Mouse (Mus musculus): Measurements from ENCODE around the gene Shisa7.
"Not testable (repeated sequence)": the region's sequence is repeated elsewhere in the genome, so short reads cannot be mapped to it uniquely, and the experiment has no call there.

Gene Shisa7

DNA sequence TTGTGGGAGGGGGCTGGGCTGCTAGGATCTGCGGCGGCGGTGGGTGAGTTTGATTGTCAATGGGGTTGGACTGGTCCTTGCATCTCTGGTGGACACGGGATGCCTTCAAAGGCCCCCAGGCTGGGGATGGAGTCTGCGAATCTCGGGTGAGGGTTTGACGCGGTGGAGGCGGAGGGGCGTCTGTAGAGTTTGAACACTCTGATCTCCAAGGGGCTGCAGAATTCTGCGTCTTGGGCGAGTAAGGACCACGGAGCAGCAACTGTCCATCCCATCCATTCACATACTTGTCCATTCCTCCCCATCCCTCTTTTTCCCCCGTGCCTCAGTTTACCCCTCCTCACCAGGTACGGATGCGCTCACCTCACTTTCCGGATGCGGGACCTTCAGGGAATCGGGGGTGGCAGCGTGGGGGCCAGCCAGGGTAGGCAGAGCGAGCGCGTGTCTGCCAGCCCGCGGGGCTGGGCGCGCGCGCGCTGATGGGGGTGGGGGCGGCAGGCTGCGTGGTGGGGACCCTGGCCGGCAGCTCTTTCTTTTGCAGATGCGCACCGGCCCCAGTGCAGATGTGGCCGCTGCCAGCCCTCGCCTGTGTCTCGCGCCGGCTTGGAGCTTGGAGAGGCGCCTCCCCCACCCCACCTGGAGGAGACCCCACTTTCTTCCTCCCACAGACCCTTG, at the start of gene Shisa7:
Gene Shisa7 (minus strand): TSS at position 452 of the 672 bp plus-strand sequence.
- peak; percentile 56 for DNase-seq

DNA sequence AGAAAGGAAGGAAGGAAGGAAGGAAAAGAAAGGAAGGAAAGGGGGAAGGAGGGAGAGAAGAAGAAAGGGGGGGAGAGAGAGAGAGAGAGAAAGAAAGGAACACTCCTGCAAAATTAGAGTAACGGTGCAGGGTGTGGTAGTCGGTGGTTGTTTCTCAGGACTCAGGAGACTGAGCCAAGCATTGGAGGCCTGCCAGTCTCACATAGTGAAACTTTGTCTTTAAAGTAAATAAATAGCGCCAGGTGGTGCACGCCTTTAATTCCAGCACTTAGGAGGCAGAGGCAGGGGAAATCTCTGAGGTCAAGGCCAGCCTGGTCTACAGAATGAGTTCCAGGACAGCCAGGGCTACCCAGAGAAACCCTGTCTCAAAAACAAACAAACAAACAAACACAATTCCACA, 42.2 kb upstream of the Shisa7 start:
- no peak for DNase-seq

DNA sequence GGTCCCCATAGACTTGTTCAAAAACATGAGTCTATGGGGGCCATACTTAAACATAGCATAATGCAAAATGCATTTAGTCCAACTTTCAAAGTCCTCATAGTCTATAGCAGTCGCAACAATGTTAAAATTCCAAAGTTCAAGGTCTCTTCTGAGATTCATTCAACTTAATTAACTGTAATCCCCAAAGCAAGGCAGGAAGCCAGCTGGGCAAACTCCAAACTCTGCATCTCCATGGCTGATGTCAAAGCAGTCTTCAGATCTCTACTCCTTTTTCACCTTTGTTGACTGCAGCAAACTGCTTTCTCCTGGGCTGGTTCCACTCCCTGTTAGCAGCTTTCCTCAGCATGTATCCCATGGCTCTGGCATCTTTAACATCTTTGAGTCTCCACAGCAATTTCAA, 34.5 kb upstream of the Shisa7 start:
- DNase-seq = not testable (repeated sequence)

DNA sequence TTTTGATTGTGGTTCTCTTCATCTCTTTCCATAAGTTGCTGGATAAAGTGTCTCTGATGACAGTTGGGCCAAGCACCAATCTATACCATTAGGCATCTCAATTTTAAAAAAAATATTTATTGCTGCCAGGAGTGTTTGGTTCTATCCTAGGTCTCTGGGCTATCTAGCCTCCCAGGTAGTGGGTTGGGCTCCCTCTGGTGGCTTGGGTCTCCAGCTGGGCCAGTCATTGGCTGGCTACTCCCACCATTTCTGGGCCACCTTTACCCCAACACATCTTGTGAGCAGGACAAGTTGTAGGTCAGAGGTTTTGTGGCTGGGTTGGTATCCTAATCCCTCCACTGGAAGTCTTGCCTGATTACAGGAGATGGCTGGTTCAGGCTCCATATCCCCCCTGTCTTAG, 33.7 kb upstream of the Shisa7 start:
- DNase-seq = no peak

DNA sequence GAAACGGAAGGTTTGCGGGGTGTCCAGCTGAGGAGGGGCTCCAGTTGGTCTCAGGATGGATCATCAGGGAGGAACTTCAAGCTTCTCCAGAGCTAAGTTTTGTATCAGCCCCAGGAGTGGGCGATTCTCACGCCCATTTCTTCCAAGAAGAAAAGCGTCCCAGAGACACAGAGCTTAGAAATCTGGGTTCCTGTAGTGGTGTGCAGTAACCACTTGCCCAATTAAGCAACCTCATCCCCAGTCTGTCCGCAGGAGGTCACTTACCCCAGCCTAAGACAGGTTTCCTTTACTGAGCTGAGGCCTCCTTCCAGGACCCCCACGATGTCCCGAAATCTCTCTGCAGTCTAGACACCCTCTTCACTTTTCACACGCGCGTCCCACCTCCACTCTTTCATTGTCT, 32.7 kb upstream of the Shisa7 start:
- DNase-seq = no peak

DNA sequence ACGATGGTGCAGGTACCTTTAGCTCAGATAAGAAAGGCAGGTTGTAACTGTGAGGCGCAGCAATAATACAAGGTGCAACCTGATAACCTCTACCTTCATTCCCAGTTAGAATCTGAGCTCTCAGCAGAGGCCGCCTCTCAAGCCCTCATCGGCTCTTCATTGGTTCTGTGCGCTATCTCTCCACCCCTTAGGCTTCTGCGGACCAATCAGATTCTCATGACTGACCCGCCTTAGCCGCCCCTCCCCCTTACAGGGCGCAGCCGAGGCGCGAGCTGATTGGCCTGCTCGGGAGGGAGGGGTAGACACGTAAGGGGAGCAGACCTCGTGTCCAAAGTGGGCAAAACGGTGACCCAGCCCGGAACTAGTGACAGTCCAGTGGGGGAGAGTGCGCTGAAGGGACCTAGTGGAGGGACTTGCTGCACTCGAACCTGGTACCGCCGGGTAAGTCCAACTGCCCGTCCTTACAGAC, 32.3 kb upstream of the Shisa7 start, which contains the start of gene Isoc2a:
Gene Isoc2a (plus strand): TSS at position 401 of the 469 bp plus-strand sequence.
- peak; percentile 78 for DNase-seq

DNA sequence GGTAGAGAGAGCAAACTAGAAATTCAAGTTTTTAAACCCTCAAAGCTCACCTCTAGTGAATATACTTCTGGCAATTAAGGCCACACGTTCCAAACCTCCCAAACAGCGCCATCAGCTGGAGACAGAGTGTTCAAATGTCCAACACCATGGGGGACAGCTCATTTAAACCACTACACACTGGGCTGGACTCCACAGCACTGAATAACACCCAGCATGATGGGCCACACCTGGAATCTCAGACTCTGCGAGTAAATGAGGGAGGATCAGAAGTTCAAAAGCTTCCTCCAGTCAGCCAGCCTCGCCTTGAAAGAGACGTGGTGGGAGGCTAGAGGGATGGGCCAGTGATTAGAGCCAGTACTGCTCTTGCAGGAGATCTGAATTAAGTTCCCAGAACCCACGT, 25.6 kb upstream of the Shisa7 start, which contains the start of gene Isoc2b:
Gene Isoc2b (minus strand): TSS at position 126 of the 400 bp plus-strand sequence.
- no peak for DNase-seq

DNA sequence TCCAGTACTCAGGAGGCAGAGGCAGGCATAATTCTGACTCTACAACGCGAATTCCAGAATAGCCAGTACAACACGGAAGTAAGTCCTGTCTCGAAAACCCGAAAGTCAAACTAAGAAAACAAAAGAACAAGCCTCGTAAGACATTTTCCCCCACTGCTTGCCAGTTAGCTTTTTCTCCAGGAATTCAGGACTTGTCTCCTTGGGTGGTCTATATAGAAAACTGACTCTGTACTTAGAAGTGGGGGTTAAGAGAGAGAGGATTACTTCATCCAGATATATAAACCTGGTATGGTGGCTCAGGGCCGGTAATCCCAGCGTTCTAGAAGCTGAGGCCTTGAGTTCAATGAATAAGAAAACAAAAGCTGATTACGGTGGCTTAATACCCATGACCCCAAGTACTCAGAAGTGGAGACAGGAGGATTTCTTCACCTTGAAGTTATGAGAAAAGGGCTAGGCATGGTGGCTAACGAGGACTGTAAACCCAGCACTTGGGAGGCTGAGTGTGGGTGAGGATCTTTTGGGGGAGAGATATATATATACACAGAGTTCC, 22.2 kb upstream of the Shisa7 start:
- DNase-seq = no peak

DNA sequence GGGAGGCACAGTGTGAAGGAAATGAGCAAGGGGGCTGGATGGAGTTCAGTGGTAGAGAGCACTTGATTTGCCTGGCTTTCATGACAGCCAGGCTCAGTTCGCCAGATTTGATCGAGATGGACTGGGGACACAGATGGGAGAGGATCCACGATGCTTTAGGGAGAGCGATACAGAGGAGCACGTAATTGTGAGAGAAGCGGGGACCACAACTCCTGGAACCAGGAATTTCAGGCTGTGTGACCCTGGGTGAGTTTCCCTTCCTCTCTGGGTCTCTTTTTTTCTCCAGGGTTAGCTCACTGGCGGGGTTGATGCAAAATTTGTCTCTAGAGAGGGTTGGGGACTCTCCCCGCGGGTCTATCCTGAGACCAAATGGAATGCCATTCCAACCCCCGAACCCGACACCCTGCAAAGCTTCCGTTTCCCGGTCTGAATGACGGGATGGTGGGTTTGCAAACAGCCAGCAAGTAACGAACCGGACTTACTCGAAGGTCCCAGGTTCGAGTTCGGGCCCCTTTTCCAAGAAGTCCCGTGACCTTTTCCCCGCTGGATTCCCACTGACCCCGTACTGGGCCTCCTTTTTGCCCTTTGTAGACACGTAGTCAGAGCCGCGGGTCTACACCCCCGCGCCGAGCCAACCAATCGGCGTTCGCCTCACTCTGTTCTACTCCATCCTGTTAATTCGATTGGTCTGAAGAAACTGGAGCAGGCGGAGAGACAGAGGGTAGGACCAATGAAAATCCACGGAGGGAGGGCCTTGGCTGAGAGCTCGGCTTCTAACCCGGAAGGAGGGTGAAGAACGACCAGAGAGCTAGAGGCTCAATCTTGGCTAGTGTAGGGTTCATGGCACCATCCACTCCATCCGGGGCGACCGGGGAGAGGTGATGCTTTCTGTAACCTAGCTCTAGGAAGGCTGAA, 21.3 kb upstream of the Shisa7 start:
- DNase-seq = peak; percentile 91

DNA sequence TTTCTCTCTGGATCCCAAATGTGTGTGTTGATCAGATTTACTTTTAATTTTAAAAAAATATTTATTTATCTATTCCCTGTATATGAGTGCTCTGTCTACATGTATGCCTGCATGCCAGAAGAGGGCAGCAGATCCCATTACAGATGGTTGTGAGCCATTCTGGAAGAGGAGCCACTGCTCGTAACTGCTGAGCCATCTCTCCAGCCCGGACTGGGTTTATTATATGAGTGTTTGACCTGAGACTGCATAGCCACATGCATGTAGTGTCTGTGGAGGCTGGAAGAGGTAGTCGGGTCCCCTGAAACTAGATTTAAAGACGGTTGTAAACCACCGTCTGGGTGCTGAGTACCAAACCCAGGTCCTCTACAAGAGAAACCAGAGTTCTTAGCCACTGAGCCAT, 20.6 kb upstream of the Shisa7 start:
- no peak for DNase-seq

DNA sequence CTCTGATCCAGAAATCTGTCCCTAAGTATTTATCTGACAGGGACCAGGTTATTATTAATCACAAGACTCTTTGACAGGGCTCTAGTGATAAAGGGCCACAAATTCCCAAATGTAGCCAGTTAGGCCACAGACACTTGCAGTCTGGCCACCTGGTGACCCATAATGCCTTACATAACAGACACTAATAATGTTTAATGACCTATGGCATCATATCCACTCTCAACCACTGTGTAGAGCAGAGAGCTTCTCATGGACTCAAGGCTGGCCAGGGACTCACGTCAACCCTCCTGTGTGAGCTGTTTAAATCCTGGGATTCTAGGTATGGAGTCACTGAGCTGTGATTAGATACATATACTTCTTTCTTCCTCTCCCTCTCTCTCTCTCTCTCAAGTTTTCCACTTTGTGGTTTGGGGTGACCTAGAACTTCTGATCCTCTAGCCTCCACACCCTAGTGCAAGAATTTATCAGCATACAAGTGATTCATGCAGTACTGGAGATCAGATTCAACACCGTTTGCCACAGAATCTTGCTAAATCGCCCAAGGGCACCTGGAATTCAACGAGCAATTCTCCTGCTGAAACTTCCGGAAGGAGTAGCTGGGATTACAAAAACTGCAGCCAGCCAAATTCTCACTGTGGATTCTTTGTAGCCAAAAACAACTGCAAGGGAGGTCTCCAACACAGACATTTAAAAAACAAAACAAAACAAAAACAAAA, 19.8 kb upstream of the Shisa7 start:
- DNase-seq = no peak

DNA sequence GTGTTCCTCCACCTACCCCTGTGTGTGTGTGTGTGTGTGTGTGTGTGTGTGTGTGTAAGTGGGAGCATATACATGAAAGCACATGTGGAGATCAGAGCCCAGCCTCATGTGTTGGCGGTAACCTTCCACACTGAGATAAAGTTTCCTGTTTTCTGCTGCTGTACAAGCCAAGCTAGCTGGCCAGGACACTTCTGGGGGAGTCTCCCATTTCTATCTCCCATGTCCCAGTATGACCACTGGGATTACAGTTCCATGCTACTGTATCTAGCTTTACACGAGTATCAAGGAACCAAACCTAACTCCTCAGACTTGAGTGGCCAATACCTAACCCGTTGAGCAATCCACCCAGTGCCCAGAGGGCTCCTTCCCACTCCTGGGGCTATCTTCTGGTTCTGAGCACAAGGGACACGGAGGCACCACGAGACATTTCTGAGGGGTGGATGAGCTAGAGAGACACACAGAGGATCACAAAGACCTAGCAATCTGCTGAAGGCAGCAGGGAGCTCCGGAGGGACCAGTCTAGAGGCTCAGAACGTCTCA, 19.1 kb upstream of the Shisa7 start:
- DNase-seq = no peak

DNA sequence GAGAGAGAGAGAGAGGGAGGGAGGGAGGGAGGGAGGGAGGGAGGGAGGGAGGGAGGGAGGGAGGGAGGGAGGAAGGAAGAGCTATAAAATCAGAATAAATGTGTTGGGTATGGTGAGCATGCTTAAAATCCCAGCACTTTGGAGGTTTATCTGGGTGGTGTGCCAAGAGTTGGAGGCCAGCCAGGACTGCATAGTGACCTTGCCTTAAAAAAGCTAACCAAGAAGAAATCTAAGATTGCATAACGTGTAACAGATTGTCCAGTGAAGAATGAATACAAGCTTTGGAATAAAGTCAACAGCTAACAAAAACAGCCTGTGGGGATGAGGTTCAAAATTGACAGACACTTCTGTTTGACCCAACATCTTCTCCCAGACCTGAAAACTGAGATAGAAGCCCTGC, 18.5 kb upstream of the Shisa7 start:
- DNase-seq = peak; percentile 36

DNA sequence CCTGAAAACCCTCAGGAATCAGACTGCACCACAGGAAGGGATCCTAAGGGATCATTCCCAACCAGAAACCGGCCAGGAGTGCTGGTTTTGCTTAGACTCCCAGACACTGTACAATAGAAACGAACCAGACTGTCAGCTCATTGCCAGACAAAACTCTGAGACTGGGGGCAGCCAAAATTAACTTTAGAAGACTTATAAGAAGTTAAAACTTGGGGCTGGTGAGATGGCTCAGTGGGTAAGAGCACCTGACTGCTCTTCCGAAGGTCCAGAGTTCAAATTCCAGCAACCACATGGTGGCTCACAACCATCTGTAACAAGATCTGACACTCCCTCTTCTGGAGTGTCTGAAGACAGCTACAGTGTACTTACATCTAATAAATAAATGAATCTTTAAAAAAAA, 16.4 kb upstream of the Shisa7 start:
- not testable (repeated sequence) for DNase-seq

DNA sequence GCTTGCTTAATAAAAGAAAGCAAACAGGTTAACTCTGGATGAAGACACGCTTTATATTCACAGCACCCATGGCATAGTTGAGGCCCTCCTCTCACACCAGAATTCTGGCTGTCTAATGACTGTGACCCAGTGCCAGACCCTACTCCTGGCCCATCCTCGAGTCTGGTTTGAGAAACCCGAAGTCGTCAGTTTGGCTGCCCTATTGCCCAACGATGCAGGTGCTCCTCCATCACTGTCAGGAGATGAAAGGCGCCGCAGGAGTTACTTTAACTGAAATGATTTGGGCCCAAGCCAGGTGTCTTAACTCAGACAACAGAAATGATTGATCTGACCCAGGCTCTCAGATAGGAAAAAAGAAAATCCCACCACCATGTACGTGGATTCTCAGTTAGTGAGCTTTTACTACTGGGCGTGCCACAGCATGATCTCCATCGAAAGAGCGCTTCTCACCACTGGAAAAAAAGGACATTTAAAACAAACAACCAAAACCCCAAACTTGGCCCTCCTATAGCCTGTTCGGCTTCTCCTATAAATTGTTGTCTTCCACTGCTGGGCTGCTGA, 15.0 kb upstream of the Shisa7 start:
- no peak for DNase-seq

DNA sequence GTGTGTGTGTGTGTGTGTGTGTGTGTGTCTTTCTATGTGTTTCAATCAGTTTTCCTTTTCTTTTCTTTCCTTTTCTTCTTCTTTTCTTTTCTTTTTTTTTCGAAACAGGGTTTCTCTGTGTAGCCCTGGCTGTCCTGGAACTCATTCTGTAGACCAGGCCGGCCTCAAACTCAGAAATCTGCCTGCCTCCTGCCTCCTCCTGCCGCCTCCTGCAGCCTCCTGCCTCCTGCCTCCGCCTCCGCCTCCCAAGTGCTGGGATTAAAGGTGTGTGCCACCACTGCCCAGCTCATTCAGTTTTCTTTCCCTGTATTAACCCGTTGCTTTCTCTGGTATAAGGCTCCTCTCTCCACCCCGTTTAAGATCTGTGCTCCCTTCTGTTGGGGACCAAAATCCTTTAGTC, 12.8 kb upstream of the Shisa7 start:
- peak; percentile 40 for DNase-seq

DNA sequence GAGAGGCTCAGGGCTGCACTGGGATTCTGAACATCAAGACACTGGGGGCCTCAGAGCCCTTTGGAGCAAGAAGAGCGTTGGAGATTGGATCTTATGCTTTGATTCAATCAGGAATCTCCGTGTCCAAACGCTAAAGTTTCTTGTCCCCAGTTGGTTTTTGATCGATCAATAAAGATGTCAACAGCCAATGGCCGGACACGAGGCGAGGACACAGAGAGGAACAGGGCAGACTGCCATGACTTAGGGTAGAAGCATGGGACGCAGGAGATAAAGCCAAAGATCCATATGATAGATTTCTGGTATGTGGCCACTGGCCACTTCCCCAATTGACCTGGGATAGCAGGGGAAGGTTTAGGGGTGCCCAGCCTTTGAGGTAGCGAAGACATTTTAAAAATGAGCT, 12.0 kb upstream of the Shisa7 start:
- DNase-seq = no peak

DNA sequence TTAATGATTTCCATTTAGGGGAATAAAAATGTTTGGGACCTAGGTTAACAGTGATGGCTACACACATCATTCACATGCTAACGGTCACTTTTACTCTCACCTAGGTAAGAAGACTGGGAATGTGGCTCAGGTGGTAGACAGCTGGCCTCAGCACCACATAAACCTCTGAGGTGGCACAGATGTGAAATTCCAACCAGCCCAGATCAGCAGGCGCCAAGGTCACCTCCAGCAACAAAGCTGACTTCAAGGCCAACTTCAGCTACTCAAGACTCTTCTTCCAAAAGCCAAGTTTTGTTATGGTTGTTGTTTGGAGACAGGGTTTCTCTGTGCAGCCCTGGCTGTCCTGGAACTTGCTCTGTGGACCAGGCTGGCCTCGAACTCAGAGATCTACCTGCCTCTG, 9.1 kb upstream of the Shisa7 start:
- no peak for DNase-seq

DNA sequence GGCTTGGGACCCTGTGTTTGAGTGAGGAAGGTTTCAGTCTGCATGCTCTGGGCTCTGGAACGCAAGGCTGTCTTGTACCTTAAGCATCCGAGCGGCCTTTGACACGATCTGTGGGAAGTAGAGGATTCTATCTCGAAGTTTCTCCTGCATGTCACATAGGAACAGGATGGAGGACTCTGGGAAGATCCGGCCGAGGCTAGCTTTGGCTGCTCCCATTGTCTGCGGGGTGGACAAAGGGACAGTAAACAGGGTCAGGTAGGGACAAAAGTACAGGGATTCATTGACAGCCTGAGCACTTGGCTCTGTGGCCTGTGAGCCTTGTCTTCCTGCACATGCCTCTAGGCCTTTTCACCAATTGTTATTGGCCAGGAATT, 6.8 kb upstream of the Shisa7 start:
- no peak for DNase-seq

DNA sequence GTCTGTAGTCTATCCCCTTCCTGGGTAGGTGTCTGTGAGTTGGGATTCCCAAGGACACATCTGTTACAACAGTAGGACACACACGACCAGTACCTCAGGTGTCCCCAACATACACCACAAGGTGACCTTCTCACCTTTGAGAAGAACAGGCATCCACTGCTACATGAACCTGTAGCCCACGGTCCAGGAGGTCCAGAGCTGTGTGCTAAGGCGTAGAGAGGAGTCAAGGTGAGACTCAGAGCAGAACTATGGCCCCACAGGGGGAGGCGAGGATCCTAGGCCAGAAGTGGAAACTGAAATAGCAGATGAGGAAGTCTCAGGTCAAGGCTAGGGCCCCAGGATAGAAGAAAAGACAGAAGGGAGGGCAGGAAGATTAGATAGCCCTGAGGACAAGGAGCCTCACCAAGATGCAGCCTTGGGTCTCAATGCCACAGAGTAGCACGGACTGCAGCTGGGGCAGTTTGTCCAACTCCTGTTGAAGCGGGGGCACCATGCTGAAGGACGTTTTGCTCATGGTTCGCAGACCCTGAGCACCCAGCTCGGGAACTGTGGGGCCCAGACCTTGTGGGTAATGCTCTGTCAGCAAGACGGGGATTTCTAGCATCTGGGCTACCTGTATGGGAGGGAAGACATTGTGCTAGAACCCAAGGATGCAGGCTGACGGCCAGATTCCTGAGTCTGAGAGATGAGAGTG, 6.3 kb upstream of the Shisa7 start:
- DNase-seq = no peak

DNA sequence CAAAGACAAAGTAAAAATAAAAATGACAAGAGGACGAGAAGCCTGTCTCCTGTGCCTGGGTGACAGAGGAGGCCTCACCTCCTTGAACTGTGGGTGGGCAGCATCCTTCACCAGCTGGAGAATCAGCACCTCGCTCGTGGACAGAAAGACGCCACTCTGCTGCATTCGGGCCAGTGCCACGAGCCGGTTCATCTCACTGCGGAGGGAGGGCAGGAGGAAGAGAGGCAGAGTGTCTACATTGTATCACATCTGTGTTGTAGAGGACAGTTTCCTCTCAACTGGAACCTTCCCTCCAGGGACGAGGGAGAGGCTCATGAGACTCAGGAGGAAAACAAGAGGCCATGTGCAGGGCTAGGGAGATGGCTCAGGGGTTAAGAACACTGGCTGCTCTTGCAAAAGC, 4.9 kb upstream of the Shisa7 start:
- DNase-seq = no peak

DNA sequence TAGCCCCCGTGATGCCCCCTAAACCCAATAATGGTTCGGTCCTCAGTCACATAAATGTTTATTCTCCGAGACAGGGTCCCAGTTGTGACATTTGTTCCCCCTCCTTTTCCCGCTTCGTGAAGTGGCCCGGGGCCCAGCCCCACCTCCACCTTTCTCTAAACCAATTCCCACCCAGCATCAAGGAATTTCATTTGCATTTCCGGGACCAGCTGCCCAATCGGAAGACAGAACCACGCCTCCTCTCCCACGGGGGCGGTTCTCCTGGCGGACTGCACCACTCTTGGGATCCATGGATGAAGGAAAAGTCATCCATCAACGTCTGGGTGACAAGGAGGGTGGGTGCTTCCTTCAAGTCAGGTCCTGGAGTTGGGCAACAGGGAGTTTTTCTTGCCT, 417 bp upstream of the Shisa7 start:
- peak; percentile 81 for DNase-seq
